Mouse (Mus musculus) heart, adult 2 months (tissue): ENCODE data around the gene Zfp414.

Experiments used
- CTCF ChIP-seq: fragments of 200-600 bp; IDR thresholded peaks from 2 replicates; pipeline ENCODE4 v1.8.1; 2022; ENCODE audit warnings: antibody characterized with exemption, mild to moderate bottlenecking, moderate library complexity
- EP300 ChIP-seq: fragments of 200-500 bp; IDR thresholded peaks from 2 replicates; pipeline ENCODE4 v1.6.1; 2011; ENCODE audit warnings: low read depth, low read length, control low read depth; ENCODE audit not compliant: insufficient read depth

DNA sequence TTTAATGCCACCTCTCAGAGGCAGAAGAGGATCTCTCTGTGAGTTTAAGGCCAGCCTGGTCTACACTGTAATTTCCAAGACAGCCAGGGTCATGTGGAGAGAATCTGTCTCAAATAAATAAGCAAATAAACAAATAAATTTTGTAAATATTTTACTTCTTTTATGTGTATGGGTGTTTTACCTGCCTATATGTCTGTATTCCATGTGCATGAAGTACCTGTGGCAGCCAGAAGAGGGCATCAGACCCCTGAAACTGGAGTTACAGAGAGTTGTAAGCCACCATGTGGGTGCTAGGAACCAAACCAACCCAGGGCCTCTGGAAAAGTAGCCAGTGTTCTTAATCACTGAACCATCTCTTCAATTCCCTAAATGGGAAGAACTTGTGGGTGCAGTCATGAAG is 31.6 kb upstream of the Zfp414 start:
- no peak for TF ChIP-seq CTCF
- TF ChIP-seq EP300 = no peak
